Mouse (Mus musculus): ENCODE results near the gene Orai3. TPM values are rescaled to one million over a fixed set of nuclear protein-coding genes. Genes with fewer than 3 reads are reported as not detected.

The Orai3 gene
- total and polyA plus RNA-seq, 2 experiments = 10.2 to 21.1 TPM

- H3K27me3 ChIP-seq (ENCODE audit: control insufficient read depth, insufficient read depth, low read length) = no peaks in the 10 kb centered on the region
- H3K4me1 ChIP-seq (ENCODE audit: control insufficient read depth, insufficient read depth, low read length) = peaks cover 2% of the 10 kb centered on the region; the same call in 1 of the 2 replicates
- H3K27ac ChIP-seq (replicated peaks; ENCODE audit: insufficient read depth, low read depth, low read length) = peak within 1 kb of the TSS; percentile 82
- WGBS = under 1% methylated on average over 26 of the region's 26 CpGs
- H3K9ac ChIP-seq (ENCODE audit: low read depth, low read length) = peak within 1 kb of the TSS; percentile 65
- no peaks in the 10 kb centered on the region for H3K79me2 ChIP-seq (ENCODE audit: control insufficient read depth, insufficient read depth, low read length)
- H3K4me3 ChIP-seq (ENCODE audit: insufficient read depth, low read depth, low read length) = peak within 1 kb of the TSS; percentile 78
- TF ChIP-seq POLR2A (IDR thresholded peaks at IDR 0.05; ENCODE audit: extremely low read depth, insufficient read depth, low read length) = no peak
- peak; percentile 40; the same call in 1 of the 2 replicates for TF ChIP-seq CTCF (IDR thresholded peaks at IDR 0.05; ENCODE audit: low read depth, low read length)
- no peaks in the 10 kb centered on the region for H3K36me3 ChIP-seq (ENCODE audit: control insufficient read depth, insufficient read depth, low read length)
- peak; percentile 66 for DNase-seq (ENCODE audit: extremely low read depth, low read depth, low spot score)
Observed at GRCm38 (mm10) chr7:127744366-127745045, 25.1 kb upstream of the Orai3 start, which contains the start of gene Fbxl19. TSS of gene Fbxl19 (plus strand) at chr7:127744543.

- Histone ChIP-seq H3K4me3 (ENCODE audit: insufficient read depth, low read depth, low read length) (peak overlapping the region; percentile 78), H3K79me2 (ENCODE audit: control insufficient read depth, insufficient read depth, low read length) (no peaks in the 10 kb centered on the region), H3K27ac (replicated peaks; ENCODE audit: insufficient read depth, low read depth, low read length) (peak overlapping the region; percentile 82), H3K27me3 (ENCODE audit: control insufficient read depth, insufficient read depth, low read length) (no peaks in the 10 kb centered on the region), H3K36me3 (ENCODE audit: control insufficient read depth, insufficient read depth, low read length) (no peaks in the 10 kb centered on the region), H3K4me1 (ENCODE audit: control insufficient read depth, insufficient read depth, low read length) (peaks cover 2% of the 10 kb centered on the region; the same call in 1 of the 2 replicates), H3K9ac (ENCODE audit: low read depth, low read length) (peak overlapping the region; percentile 65)
- under 1% methylated on average over 19 of the region's 19 CpGs for WGBS
- TF ChIP-seq CTCF (IDR thresholded peaks at IDR 0.05; ENCODE audit: low read depth, low read length) = no peak
- TF ChIP-seq POLR2A (IDR thresholded peaks at IDR 0.05; ENCODE audit: extremely low read depth, insufficient read depth, low read length) = no peak
- DNase-seq (ENCODE audit: extremely low read depth, low read depth, low spot score) = peak; percentile 97
Observed at GRCm38 (mm10) chr7:127745251-127745651, 24.4 kb upstream of the Orai3 start.

GRCm38 (mm10) chr7:127745652-127746493, 23.7 kb upstream of the Orai3 start:
- TF ChIP-seq POLR2A (IDR thresholded peaks at IDR 0.05; ENCODE audit: extremely low read depth, insufficient read depth, low read length) = no peak
- no peak for TF ChIP-seq CTCF (IDR thresholded peaks at IDR 0.05; ENCODE audit: low read depth, low read length)

GRCm38 (mm10) chr7:127746494-127747491, 22.8 kb upstream of the Orai3 start:
- Histone ChIP-seq H3K4me1 (ENCODE audit: control insufficient read depth, insufficient read depth, low read length) (peaks cover 2% of the 10 kb centered on the region; the same call in 1 of the 2 replicates), H3K9ac (ENCODE audit: low read depth, low read length) (peak overlapping the region; percentile 52), H3K36me3 (ENCODE audit: control insufficient read depth, insufficient read depth, low read length) (peaks cover 3% of the 10 kb centered on the region; the same call in 1 of the 2 replicates), H3K27ac (replicated peaks; ENCODE audit: insufficient read depth, low read depth, low read length) (no peak overlapping the region), H3K4me3 (ENCODE audit: insufficient read depth, low read depth, low read length) (peak overlapping the region; percentile 69; the same call in 1 of the 2 replicates), H3K79me2 (ENCODE audit: control insufficient read depth, insufficient read depth, low read length) (no peaks in the 10 kb centered on the region), H3K27me3 (ENCODE audit: control insufficient read depth, insufficient read depth, low read length) (no peaks in the 10 kb centered on the region)
- TF ChIP-seq CTCF (IDR thresholded peaks at IDR 0.05; ENCODE audit: low read depth, low read length) (no peak), POLR2A (IDR thresholded peaks at IDR 0.05; ENCODE audit: extremely low read depth, insufficient read depth, low read length) (no peak)
- 9% methylated on average over 61 of the region's 62 CpGs for WGBS
- DNase-seq (ENCODE audit: extremely low read depth, low read depth, low spot score) = no peak

More at GRCm38 (mm10) chr7:127745652-127746493, 23.7 kb upstream of the Orai3 start:
- peak; percentile 100 for DNase-seq (ENCODE audit: extremely low read depth, low read depth, low spot score)
- no peaks in the 10 kb centered on the region; the same call in 1 of the 2 replicates for H3K36me3 ChIP-seq (ENCODE audit: control insufficient read depth, insufficient read depth, low read length)
- peaks cover 2% of the 10 kb centered on the region; the same call in 1 of the 2 replicates for H3K4me1 ChIP-seq (ENCODE audit: control insufficient read depth, insufficient read depth, low read length)
- H3K9ac ChIP-seq (ENCODE audit: low read depth, low read length) = peak overlapping the region; percentile 34; the same call in 1 of the 2 replicates
- H3K79me2 ChIP-seq (ENCODE audit: control insufficient read depth, insufficient read depth, low read length) = no peaks in the 10 kb centered on the region
- H3K4me3 ChIP-seq (ENCODE audit: insufficient read depth, low read depth, low read length) = peak overlapping the region; percentile 69
- peak overlapping the region; percentile 36; the same call in 1 of the 2 replicates for H3K27ac ChIP-seq (replicated peaks; ENCODE audit: insufficient read depth, low read depth, low read length)
- under 1% methylated on average over 39 of the region's 39 CpGs for WGBS
- H3K27me3 ChIP-seq (ENCODE audit: control insufficient read depth, insufficient read depth, low read length) = no peaks in the 10 kb centered on the region
